Mouse (Mus musculus) T-helper 2 cell (primary cell): ENCODE results near the gene Atl1.

ENCODE experiments used
- in situ Hi-C: fragments of 300-600 bp; cut with MboI, MseI; formaldehyde crosslinking; loops from one replicate; pipeline ENCODE4 v1.15.1; 2025; ENCODE audit warnings: high pct_unique_total_duplicates

Atl1 gene

DNA sequence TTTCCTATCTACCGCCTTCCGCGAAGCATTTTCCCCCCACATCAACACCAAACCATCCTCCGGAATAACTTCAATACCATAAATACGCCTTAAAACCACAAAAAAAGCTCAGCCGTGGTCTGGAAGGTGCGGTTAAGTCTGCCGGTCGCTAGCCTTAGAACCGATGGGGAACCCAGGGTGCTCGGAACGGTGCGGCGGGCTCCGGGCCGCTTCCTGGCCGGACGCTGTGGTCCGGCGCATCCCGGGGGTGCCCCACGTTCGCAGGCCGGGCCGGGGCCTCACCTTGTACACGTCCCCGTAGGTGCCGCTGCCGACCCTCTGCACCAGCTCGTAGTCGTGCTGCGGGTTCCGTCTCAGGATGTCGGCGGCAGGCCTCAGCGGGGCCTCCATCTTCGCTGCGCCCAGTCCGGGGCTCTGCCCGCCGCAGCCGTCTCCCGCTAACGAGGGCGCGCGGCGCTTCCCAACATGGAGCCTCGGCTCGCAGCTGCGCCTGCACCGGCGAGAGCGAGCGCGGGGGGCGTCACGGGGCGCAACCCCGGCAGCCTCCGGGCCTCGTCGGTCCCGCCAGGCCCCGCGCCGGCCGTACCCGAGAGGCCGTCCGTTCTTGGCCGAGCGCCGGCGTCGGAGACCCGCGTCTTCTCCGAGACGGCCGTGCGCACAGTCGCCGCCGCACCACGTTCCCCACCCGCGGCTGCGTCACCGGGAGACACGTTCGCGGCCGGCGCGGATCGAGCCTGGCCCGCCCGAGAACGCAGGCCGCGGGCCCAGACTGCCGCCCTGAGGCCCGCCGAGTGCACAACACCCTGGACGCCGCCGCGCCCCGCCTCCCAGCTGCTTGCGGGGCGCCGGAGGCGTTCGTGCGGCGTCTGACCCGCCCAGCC lies at the start of gene Atl1, which contains the start of gene Map4k5:
Atl1 (plus strand) TSS at position 244 of the 881 bp plus-strand sequence.
Map4k5 (minus strand) TSS at position 830 of the 881 bp plus-strand sequence.
- in situ Hi-C loops: loop anchor here (10.0 kb wide), 1 partner anchor 138 kb away; no protein-coding TSS in a partner anchor

DNA sequence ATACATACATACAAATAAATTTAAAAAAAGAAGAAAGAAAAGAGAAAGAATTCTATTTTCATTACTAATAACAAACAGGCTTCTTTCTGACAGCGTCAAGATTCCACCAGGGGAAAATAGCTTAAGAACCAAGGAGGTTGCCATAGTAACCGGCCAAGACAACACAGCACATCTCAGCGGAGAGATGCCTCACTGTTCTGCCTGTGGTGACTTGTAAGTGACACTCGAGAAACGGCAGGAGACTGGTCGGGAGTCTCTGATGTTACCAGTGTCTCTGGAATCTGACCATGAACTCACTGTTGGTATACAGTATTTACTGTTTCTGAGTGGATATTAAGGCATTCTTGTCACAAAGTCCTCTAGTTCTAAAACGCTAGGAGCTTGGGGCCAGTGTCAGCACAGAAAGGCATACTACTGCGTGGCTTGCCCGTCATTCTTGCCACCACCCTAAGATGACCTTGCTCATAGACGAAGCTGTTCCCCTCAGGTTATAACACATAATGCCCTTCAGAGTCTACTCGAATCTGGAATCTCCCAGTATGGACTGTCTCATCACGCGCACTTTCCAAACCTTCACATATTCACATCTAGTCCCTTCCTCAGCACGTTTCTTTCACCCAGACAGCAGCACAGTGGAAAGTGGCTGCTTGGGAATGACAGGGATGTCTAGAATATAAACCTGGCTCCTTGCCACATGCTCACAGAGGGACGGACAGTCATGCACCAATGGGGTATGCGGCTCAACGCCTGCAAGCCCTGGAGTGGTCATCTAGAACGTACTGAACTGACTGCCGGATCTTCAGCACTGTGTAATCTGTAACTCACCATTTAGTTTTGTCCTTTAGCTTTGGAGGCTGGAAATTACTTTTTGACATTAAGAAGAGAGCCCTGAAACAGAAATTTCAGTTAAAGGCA lies 48.6 kb upstream of the Atl1 start:
- in situ Hi-C loops: no loop called here

DNA sequence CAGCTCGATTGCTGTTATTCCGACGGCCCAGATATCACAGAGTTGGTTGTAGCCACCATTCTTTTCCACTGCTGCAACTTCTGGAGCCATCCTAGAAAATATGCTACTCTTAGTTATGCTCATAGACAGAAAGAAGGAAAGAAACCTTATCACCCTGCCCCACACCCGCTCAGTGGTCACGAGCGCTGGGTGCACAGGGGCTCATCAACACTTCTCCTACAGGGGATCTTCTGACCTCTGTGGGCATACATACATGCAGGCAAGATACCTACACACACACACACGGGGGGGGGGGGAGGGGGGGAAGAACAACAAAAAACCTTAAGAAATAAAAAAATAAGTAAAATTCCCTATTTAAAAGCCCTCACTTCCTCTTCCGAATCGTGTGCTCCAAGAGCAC lies 46.7 kb upstream of the Atl1 start:
- in situ Hi-C loops: no loop called here

DNA sequence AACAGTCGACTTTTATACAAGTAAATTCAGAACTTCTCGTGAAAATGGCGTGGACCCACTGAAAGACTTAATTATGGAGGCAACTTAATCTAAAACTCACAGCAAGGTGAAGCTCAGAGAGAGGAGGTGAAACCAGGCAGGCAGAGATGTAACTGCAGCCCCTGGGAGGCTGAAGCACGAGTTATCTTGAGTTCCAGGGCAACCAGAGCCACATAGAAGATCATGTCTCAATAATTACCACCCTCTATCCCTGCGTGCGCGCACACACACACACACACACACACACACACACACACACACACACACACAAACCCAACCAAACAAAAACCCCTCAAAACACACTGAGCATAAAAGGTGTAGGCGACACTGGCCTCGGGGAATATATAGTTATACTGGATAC lies 45.9 kb upstream of the Atl1 start:
- in situ Hi-C loops: no loop called here

DNA sequence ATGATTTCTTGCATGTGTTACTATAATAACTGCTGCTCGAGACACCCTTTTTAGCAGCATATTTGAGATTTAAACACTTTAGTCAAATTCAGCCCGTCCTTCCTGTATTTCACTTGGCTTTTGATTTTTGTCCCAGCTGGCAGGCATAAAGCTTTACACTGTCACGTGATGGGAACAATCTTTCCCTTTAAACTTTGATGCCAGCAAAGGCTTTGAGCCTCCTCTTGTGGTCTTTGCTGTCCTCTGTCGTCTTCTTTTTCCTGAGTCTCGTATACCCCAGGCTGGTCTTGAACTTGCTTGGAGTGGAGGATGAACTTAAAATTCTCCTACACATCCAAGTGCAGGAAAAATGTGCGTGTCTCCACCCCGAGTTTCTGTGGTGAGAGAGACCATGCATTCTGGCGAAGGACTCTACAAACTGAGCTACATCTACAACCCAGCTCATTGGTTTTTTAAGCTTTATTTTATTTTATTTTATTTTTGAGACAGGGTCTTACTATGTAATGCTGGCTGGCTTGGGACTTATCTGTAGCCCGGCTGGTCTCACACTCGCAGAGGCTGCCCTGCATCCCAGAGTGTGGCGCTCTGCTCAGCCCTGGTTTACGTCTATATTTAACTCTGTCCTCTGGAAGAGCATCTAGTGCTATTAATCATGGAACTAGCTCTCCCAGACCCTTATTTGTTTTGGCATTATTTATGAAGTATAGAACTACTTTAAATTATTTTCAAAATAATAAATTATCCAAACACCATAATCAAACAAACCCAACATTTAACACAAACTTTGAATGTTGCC lies 44.1 kb upstream of the Atl1 start:
- in situ Hi-C loops: no loop called here

DNA sequence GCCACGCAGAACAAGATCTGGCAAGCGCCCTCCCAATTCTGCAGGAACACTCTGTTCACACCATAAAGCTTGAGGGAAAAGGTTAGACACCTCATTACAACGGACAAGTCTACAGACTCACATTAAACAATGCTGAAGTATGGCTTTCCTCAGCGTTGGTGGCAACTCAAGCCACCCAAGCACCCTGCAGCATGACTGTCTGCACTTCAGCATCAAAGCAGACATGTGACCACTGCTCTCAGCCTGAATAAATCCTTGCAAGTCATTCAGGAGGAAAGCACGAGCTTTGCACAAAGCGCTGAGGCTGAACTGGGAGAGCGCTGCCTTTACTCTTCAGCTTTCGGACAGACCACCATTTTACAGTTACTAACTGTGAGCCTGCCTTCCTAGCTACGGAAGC lies 40.1 kb upstream of the Atl1 start:
- in situ Hi-C loops: no loop called here

DNA sequence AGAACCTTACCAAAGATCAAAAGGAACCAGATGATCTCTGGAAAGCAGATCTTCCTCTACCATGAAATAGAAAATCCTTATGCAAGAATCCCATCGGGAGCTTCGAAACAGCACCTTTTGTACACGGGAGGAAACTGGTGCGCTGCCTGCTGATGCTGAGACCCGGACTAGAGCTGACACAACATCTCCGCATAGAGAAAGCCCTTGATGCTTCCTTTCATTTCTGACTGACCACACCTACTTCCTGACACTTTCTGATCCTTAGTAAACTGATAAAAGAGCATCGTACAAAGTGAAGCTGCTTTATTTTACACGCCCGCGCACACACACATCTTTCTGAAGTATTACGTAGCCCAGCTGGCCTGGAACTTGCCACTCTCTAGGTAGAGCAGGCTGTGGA lies 39.0 kb upstream of the Atl1 start:
- in situ Hi-C loops: no loop called here

DNA sequence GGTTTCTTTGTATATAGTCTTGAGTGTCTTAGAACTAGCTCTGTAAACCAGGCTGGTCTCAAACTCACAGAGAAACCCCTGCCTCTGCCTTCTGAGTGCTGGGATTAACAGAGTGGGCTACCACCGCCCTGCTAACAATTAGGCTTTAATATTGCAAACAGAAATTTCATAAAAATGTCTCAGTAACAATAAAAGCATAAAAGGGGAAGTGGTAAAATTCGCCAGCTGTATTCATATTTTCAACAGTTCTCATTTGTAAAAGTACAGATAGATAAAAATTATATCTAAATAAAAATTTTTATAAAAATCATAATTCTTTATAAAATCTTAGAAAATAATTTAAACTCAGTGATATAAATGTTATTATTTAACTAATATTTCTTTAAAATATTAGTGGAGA lies 38.5 kb upstream of the Atl1 start:
- in situ Hi-C loops: no loop called here

DNA sequence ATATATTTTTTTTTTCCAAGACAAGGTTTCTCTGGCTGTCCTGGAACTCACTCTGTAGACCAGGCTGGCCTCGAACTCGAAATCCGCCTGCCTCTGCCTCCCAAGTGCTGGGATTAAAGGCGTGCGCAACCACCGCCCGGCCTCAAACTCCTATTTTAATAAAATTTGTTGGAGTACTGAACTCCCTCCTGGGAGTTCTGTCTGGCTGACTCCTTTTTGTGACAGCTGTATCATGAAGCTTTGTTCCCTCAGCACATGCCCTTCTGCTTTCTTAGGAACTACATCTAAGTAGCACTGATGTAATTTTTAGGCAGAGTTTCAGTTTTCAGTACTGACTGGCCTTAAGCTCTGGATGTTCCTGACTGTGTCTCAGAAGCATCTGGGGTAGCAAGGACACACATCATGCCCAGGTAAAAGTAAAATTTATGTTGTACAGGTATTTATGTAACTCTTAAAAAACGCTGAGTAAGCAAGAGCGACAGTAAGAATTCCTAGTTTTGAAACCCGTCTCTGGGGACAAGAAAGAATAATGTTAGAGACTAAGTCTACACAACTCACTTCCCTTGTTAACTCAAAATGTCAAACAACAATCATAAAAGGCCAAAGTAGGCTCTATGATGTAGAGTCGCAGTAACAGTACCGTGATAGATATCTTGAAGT lies 36.6 kb upstream of the Atl1 start:
- in situ Hi-C loops: no loop called here

DNA sequence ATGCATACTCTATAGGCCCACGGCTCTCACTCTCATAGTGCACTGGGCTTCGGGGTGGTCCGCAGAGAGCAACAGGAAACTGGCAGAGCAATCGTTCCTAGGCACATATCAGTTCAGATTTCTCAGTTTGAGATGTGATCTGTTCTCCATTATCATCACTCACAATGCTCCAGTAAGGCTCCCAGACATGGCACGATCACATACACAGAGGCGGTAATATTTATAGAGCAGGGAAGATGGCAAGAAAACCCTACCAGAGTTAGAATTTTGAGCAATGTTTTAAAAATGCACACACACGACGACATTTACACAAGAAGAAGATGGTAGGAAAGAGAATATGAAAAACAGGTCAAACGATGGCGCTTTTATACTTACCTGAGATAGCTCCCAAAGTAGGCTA lies 36.0 kb upstream of the Atl1 start:
- in situ Hi-C loops: no loop called here

DNA sequence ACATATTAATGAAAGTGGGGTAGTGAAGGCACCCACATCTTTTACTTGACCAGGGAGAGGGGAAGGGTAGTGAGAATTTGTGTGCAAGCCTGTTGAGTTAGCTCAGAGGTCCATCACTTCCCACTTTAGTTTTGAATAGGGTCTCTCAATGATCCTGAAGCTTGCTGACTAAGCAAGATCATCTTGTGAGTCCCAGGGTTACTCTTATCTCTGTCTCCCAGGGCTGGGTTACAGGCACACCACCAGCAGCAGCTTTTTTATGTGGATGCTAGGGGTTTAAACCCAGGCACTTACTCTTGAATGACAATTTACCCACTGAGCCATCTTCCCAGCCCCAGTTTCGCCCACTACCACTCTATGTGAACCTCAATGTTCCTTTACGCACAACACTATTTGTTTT lies 34.8 kb upstream of the Atl1 start:
- in situ Hi-C loops: no loop called here

DNA sequence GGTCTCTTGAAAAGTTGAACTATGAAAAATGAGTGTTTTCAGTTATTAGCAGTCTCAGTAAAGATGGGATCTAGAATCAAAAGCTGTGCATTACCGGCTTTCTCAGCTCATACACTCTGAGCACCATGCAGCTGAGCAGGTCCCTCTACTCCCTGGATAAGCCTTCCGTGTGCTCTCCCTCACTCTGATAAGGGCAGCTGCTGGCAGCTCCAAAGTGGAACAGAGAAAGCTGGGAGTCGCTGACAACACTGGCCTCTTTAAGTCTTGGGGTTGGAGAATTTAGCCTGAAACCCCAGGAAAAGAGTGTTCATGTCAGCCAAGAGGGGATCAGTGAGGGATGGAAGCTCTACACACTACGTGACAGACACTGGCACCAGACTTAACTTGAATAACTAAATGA lies 33.6 kb upstream of the Atl1 start:
- in situ Hi-C loops: no loop called here

DNA sequence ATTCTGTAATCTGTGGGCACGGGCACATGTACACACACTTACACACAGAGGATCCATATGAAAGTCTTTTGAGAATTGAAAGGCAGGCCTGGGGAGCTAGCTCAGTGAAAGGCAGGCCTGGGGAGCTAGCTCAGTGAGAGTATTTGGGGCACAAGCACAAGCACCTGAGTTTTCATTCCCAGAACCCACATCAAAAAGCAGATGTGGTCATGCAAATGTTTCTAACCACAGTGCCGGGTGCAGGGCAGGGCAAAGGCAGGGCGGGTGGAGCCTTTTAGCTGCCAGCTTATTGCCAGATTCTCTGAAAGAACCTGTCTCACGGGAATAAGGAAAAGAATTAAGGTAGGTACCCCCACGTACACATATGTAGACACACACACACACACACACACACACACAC lies 28.9 kb upstream of the Atl1 start:
- in situ Hi-C loops: no loop called here

DNA sequence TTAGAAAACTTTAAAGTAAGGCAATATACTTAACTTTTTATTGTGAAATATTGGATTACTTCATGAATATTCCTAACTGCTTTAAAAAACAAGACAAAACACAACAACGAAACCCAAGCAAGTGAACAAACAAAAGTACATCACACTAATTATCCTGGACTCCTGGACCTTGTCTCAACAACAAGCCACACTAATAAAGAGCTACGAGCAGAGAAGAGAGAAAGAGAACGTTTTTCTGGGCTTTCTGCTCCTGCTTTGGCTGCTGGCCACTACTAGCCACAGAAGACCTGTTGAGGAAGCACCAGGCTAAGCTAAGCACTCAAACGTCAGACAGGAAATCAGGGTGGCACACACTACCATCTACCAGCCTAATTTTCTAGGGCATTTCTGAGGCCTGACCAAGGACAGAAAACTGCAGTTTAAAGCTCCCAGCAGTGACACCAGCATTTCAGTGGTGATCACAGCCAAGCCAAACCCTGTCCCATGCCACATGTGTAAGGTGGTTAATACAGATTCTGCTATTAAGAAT lies 28.2 kb upstream of the Atl1 start:
- in situ Hi-C loops: no loop called here

DNA sequence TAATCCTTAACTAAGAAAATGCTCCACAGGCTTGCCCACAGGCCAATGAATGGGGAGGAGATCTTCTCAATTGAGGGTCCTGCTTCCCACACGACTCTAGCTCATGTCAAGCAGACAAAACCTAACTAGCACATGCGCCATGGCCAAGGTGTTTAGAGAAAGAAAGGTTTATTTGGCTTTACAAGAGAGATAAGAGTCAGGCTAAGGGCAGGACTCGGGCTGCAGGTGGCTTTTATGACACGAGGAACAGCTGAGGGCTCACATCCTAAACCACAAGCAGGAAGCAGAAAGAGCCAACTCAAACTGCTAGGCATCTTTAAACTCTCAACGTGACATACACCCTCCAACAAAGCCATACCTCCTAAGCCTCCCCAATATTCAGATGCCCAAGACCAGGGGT lies 25.1 kb upstream of the Atl1 start:
- in situ Hi-C loops: no loop called here

DNA sequence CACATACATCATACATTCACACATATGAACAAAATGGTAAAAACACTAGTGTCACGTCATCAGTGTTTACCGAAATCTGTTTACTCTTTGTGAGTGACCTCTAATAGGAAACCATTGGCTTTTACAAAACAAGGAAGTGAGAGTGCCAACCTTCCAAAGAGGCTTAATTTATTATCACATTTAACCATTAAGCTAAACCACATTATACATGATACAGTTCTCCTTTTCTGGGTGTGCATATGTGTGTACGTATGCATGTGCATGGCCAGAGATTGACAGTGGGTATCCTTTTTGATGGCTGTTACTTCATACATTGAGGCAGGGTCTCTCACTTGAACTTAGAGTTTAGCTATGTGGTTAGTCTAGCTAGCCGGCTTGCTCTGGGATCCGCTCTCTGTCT lies 20.8 kb upstream of the Atl1 start:
- in situ Hi-C loops: no loop called here

DNA sequence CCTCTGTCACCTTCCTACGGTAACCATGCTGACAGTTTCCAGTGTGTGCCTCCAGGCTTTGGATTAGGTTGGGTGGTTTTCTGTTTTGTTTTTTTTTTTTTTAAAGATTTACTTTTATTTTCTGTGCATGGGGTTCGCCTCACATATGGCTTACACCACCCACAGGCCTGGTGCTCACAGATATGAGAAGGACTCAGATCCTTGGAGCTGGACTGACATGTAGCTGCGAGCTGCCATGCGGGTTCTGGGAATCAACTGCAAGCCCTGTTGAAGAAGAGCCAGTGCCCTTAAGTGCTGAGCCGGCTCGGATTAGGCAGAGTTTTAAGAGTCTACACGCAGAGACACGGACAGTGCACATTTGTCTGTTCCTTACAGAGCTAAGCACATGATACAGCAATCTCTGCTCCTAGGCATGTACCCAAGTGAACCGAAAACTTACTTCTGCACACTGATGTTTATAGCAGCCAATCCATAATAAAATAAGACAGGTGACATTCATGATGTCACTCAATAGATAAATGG lies 14.5 kb upstream of the Atl1 start:
- in situ Hi-C loops: no loop called here

DNA sequence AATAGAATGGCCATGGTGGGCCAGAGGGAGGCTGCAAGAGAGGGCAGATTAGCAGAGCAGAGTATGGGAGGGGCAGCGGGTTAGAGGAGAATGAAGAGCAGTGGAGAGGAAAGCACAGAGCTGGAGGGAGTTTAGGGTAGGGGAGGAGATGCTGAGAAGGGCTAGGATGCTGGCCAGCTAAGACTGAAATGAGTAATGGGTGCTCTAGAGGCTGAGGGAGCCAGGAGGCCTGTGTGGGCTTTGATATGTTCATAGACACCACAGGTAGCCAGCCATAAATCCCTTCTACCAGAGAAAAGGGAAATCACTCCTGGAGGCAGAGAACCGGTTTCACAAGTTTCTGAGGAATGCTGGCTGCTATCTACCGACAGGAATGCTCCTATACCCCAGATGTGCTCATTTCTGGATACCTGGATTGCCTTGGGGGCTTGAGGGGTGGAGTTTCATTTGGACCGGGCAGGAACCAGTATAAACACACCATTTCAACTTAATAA lies 13.2 kb upstream of the Atl1 start:
- in situ Hi-C loops: no loop called here

DNA sequence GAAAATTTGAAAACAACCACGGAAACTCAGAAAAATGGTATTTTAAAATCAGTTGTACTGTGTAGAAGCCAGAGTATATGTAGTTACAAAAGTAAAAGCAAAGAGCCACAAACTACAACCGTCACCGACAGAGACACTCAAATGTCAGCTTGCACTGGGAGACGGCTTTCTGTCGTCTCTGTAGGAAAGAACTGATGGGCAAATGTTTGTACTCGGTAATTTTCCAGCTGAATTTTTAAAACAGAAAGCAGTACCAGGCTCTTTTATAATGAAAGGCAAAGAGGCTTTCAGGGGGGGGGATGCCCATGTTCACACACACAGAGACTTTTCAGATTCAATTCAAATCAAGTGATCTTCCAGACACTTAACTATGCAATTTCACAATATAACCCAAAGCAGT lies 12.7 kb upstream of the Atl1 start:
- in situ Hi-C loops: no loop called here

DNA sequence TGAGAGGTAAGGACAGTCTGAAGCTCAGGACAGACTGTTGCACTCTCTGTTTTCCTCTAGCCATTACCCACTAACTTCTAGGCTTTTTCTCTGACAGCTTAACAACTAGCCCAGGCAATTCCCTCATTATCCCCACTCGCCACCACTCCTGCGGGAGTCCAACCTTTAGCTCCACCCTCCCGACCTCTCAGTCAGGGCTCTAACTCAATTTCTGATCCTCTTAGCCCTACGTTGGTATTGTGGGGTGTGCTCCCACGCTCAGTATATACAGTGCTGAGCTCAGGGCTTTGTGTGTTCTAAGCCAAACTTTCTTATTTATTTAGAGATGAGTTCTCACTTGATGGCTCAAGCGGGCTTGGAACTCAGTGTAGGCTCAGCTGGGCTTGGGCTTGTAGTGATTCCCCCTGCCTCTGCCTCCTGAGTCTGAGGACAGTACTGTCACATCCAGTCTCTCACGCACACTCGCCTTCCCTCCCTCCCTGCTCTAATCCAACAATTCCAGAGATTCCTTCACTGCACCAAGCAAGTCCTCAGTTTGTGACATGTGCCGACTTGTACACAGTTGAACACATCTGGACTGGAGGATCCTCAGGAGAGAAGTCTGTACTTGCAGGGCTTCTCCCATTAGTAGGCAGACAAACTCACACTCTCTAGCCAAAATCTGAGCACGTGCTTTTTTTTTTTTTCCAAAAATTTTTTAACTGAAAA lies 11.1 kb upstream of the Atl1 start:
- in situ Hi-C loops: no loop called here
